Mouse (Mus musculus): ENCODE data around the gene Chst15.
A peak's percentile ranks its signal among the peaks of the same experiment; 100 is the strongest.

The Chst15 gene

DNA sequence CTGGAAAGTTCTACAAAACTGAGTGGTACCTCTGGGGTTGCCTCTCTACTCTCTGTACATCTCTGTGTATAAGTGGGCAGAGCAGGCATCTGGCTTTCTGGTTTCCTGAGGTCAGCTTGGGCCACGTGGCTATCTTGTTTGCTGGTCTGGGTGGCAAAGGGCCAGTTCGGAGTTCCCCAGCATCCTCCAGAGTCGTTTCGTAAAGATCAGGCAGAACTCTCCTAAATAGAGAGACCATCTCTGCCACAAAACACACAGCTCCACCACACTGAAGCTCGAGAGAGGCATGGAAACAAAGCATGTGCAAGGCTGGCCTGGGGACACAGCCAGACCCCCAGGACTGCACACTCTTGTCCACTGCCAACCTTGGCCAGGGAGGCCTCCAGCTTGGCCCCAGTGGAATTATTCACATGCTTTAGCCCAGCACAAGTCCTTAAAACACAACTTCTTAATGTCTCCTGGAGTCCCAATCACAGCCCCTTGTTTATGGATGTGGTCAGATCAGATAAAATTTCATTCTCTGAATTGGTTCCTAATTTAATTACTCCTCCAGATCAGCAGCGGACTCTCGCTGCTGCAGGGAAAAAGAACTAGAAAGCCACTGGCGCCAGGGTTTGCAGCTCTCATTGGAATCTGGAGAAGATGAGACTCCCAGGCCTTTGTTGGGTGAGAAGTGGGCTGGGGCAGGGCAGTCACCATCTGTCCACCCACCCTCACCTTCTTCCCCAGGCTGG lies 14.4 kb downstream of the Chst15 start:
- DNase-seq (ENCODE audit: inconsistent ontology term) = peak; percentile 7

DNA sequence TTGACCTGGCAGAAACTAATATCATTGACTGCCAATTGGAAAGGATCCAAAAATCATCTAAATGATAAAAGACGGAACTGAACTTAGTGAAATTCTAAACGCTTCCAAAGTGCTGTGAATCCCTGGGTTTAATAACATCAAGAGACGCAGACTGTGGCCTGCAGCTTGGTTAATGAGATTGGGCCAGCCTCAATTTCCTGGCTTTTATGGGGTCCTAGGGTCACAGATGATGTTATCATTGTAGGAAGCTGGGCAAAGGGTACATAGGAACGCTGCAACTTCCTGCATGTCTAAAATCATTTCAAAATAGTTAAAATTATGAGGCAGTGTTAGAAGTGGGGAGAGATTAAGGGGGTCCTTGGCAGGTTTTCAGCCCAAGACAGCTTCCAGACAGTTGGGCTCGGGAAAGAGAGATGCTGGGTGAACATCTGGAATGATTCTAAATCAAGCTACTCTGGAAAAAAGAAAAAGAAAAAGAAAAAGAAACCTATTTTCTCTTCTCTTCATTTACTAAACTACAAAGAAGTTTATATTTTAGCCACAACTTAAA lies 17.3 kb downstream of the Chst15 start:
- DNase-seq (ENCODE audit: inconsistent ontology term) = no peak

DNA sequence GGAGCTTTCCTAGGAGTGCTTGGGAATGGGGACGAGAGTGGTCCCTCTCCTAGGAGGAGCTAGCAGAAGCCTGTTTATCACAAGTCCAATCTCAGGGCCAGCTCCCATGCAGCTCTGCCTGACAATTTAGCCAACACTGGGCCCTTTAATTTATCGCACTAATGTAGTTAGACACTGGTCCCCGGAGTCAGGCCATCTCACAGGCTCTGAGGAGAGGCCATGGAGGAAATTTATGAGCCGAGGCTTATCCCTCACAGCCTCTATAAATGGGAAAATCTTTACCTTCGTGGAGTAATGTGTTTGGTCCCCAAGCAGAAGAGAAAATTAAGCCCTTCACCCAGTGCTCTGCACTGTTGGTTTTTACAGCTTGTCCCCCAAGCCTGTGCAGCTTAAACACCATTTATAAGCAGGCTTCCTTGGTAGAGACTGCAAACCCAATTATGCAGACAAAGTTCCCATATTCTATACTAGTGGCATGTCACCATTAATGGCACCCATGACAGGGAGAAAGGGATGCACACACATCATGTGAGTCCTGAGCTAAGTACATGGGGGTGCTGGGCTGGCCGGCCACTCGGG lies 18.5 kb downstream of the Chst15 start:
- no peak for DNase-seq (ENCODE audit: inconsistent ontology term)

DNA sequence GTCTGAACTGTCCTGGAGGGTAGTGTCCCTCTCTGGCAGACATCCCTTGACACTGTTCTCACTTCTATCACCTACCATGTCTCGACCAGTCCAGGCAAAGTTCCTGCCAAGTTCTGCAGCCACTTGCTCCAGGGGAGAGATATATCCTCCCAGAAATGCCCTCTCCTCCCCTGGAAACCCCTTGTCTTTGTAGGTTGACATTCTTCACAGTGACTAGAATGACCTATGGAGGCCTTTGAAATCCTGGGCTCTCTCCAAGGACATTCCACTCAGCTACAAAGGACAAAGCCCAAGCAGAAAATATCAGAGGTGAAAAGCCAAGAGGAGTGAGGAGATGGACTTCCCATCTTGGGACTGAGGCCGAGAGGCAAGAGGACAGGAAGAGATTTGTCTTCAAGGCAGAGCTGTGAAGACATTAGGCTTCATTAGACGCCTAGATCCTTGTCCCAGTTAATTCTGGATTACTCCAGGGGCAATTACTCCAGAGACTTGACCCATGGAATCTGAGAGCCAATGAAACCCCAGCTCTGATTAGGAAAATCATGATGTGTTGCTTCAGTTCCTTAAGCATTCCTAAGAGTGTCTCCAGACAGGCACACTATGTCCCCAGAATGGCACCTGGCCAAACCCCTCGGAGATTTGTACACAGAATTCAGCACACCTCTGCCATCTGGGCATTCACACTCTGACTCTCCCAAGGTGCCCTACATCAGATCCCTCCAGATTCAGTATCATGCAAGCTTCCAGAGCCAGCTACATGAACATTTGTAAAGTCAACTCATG lies 20.2 kb downstream of the Chst15 start:
- no peak for DNase-seq (ENCODE audit: inconsistent ontology term)

DNA sequence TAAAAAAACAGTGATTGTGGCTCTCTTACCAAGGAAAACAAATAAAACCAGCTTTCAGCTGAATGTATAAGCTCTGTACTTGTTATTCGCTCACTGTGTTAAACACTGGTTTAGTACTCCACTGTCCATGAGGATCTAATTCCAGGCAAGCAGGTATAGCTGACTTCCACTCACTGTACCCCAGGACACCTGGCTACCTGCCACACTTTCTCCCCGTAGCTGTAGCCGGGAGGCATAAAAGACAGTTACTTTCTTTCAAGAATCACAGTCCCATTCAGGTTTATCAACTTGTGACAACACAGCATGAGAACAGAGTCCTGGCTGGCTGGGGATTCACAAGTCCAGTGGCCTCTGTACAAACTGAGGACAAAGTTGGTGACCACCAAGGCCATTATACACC lies 20.9 kb downstream of the Chst15 start:
- DNase-seq (ENCODE audit: inconsistent ontology term) = no peak

DNA sequence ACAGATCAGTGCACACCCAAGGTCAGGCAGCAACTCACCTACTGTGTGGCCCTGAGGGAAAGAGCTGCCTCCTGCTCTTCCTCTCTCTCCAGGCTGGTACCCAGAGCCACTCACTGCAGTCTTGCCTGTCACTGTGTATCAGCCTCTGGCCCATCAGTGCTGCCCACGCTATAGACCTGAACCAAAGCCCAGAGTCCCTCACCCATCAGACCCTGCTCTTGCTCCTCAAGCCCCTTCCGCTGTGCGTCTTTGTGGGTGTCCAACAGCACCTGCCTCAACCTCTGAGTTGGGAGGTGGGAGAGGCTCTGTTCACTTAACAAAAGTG lies 29.7 kb downstream of the Chst15 start:
- no peak for DNase-seq (ENCODE audit: inconsistent ontology term)

DNA sequence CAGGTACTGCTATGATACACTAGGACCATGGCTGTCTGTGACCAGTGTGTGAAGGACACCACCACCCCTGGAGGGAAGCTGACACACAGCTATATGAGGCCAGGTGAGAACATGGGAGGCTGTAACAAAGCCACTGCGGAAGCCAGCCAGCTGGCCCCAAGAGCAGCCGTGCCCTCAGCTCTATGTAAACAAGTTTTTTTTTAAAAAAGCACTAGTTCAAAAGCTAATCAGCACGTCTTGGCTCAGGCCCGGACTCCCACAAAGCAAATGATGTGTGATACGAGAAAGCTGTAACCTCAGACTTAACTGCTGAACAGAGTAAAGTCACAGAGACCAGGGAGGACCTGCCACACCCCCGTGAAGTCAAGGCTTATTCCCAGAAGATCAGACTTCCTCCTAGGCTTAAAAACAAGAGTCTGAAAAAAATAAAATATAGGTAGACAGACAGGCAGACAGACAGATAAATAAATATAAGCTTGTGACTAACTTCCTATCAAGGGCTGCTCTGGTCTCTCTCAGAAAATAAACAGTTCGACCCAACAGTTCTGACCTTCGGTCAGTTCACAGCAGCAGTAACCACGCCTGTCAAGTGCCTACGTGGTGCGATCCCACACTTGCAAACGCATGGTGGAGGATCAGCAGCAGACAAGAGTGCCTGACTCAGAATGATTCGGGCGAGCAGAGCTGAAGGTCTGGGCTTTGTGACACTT lies 30.2 kb downstream of the Chst15 start:
- DNase-seq (ENCODE audit: inconsistent ontology term) = no peak

DNA sequence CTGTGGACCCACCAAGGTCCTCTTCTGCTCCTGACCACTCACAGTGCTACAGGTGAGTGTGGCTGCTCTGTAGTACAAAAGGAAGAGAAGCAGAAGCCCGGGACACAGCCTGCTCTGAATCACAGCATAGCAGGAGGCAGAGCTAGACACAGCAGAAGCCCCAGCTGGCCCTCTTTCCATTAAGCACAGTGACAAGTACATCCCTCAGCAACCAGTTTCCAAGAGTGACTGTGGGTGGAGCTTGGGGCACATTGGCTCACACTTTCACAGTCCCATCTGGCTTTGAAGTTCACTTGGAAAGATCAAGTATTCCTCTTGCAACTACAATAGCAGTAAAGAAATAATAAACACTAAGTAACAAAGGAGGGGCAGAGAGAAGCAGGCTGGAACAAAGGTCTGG lies 32.2 kb downstream of the Chst15 start:
- DNase-seq (ENCODE audit: inconsistent ontology term) = no peak

DNA sequence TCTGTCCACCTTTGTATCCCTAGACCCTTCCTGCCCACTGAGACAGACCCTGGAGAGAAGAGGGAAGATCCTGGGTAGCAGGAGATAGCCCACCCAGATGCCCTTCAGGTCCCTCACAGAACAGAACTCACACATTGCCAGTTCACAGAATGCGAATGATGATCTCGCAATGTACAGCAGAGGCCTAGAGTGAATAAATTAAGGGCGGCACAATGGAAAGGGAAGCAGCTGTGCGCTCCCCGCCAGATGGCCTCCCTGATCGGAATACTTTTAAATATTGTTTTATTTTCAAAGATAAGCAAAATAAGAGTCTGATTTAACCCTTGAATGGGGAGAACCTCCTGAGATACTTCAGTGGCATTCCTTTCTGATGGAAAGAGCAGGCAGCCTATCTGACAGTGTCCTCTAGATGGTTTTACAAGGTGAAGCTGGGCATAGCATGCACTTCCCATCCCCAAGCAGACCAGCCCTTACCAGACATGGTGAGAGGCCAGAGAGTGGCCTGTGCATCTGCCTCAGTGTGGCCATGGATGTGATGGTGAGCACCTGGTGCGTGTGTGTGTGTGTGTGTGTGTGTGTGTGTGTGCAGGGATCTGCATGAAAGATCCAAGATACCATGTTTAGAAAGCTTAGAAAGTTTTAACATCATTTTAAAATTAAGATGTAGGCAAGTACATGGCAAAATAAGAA lies 32.8 kb downstream of the Chst15 start:
- DNase-seq (ENCODE audit: inconsistent ontology term) = no peak

DNA sequence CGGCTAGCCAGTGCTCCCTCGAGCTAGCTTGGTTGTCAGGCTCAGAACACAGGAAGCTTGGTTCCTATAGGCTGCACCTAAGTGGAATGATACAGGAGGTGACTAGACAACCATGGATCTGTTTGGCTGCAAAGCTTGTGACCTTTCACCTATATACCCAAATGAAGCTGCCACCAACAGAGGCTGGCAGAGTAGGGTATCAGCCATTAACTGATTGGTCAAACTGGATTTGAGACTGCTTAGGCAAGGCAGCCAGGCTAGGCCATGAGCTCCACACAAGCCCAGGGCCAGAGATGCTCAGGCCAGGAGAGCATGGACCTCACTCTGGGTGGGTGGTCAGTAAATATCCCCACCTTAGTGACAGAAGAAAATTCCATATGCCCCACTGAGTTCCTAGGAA lies 34.5 kb downstream of the Chst15 start:
- no peak for DNase-seq (ENCODE audit: inconsistent ontology term)

DNA sequence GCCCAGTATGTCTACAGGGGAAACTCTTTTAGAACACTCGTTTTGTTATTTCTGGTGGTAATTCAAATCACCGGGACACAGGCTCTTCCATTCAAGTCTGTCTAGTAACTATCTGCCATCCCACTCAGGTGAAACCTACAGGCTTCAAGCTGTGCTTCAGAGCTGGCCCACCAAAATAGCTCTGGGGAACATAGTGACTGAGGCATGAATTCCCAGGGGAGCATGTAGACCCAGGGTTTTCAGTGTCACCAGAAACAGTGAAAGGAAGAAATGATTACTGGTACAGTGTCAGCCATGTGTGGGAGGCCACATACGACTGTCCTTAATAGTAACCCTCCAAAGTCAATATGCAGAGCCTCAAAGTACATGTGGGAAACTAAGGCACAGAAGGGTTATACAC lies 34.9 kb downstream of the Chst15 start:
- no peak for DNase-seq (ENCODE audit: inconsistent ontology term)

DNA sequence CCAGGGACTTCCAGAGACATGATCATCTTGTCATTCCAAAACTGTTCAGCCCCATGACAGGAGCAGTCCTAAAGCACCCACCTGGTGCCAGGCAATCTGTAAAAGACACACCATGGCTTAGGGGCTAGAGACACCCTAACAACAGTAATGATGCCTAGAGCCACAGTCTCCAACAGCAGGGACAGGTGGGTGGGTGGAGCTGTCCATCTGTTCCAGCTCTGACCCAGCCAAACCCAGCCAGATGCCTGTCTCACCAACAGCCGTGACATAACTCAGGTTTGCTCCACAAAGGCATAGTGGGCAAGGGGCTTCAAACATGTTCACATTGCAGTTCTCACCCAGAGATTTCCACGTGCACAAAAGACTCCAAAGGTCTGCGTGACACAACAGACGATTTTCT lies 35.3 kb downstream of the Chst15 start:
- no peak for DNase-seq (ENCODE audit: inconsistent ontology term)

DNA sequence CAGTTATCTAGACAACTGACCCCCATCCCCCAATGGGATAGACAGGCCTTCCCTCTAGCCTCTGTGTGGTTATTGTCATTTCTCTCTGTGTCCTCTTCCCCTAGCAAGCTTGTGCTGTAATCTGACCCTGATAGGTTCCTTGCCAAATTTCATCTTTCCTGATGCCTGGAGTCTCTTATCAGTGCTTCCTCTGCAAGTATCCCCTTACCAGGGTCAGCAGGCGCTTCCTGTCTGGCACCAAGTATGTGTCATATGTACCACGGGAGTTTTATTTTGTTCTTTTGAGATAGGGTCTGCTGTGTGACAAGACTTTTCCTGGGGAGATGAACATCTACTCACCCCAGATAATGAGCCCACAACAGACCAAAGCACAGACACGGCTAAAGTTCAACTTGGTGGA lies 38.4 kb downstream of the Chst15 start:
- no peak for DNase-seq (ENCODE audit: inconsistent ontology term)

DNA sequence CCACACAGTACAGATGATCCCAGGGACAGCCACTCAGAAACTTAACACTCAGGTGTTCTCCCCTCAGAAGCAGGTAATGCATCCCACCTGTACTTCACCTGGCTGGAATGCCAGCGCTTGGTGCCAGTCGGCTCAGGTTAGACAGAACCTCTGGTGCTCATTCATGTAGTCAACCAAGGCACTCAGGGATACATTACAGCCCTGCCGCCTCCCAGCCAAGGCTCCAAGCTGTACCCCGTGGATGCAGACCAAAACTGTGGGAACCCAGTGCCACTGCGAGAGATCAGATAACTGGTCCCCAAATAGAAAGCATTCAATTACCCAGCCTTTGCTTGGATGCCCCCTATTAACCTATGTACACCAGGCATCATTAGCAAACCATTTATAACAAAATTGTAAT lies 40.7 kb downstream of the Chst15 start:
- no peak for DNase-seq (ENCODE audit: inconsistent ontology term)

DNA sequence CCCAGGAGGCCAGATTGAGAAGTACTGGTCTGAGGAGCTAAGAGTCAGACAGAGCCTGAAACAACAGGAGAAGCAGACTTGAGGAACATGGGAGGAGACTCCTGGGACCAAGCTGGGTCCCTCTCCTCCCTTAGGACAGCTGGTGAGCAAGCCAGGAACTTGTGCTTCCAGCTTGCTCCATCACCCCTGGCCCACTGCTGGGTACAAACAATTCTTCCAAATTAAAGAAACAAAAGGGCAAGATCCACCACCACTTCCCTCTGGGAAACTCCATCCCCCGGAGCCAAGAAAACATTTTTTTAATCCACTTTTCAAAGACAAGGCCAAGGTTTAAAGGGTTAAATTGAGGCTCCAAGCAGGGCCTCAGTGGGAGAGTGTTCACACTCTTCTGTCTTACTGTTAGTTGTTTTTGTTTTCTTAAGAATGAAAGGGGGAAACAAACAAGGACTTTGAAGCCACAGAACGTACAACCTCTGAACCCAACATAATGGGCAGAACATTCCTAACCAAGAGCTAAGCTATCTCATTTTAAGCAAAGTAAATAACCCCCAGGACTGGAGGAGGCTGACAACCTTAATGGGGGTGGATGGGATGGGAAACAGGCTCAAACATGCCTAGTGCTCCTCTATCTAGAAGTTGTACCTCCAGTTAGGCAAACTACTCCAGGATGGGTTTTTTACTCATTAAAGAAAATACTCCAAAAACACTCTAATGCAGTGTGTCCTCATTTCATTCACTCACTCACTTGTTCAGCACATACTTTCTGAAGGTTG lies 43.1 kb downstream of the Chst15 start:
- no peak for DNase-seq (ENCODE audit: inconsistent ontology term)

DNA sequence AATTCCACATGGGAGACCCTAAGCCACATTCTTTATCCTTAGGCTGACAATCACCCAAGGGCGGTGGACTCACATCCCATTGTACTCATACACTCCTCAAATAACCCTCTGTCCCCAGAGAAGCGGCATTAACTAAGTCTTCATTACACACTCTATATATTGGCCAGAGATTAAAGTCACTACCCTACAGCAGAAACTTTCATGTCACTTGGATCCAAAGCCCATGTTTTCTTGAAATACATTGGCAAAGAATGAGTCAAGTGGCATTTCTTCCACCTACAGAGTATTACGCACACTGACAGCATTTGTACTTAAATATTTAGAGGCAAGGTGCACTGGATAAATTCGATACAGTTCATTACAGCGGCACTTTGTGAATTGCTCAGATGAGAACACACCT lies 44.0 kb downstream of the Chst15 start:
- no peak for DNase-seq (ENCODE audit: inconsistent ontology term)

DNA sequence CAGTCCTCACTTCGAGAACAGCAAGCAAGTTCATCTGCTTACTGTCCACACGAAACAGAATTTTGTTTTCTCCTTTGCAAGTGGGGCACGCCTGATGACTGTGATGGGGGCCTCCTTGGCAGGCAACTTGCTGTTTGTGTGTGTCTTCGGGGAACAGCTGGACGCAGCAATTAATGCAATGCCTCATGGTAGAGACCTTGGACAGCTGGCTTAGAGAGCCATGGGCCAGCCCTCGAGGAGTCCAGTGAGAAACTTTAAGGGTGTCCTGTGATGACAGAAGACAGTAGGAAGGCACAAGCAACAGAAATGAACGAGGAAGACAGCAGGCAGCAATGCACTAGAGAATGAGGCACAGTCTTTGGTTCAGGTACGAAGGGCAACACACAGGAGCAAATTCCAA lies 46.7 kb downstream of the Chst15 start:
- DNase-seq (ENCODE audit: inconsistent ontology term) = no peak

DNA sequence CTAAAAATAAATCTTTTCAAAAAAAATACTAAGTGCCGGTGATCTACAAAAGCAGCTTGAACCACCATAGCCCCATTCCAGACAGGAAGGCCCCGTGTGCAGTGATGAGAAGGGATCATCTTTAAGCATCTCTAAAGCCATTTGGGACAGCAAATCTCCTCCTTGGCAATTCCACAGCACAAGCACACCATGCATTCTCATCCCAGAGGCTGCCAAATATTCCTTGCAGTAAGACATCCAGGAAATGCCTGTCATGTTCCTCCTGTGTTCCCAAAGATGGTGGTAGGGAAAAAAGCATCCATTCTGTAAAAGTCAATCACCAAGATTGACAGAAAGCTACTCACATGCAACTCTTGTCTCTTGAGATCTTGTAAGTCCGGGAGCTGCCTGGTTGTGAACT lies 47.4 kb downstream of the Chst15 start:
- no peak for DNase-seq (ENCODE audit: inconsistent ontology term)

DNA sequence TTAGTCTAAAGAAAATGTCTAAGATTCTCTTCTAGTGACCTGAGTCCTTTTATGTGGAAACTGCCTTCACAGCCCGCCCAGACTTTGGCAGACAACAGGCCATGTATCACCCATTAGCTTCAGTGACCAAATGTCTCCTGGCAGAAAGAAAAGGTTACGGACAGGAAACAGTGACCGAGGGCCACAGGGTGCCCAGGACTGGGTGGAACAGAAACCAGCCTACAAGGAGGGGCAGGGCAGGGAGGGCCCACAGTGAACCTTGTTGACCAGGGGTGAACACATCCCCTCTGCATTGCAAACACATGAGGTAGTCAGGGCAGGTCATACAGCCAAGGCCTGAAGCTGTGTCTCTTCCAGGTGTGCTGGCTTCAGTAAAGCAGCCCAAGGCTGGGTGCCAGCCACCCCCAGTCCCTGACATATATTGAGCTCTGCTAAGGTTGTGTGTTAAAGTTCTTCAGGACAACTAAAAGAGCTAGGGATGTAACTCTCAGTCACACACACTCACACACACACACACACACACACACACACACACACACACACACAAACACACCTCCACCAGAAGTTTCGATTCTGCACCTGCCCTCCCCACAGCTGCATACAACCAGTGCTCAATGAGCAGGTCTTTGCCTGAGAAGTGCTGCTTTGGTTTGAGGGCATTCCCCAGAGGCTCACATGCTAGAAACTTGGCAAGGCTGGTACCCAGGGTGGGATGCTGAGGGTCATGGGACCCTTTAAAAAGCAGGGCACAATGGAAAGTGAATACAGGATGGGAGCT lies 49.1 kb downstream of the Chst15 start:
- DNase-seq (ENCODE audit: inconsistent ontology term) = no peak

DNA sequence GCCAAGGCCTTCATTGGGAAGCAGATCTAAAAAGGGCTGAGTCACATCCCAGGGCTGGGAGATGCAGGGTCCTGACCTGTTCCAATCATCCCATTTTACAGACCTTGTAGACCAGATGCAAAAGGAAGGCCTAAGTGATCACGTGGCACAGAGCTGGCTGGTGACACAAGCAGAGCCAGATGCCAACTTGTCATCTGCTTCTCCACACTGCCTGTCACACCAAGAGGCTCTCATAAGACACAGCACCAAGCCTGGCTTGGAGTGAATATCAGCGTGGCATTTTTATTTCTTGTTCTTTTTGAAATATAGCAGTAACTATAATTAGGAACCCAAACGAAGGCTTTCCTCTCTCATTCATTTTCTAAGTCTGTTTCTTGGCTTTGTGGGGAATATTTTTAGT lies 52.3 kb downstream of the Chst15 start:
- no peak for DNase-seq (ENCODE audit: inconsistent ontology term)
